Mouse (Mus musculus) thymus, adult 2 months (tissue): ENCODE results near the gene Cdkl2. TPM values are rescaled to one million over a fixed set of nuclear protein-coding genes. Genes with fewer than 3 reads are reported as not detected.

Experiments
- DNase-seq: peaks from one replicate; pipeline ENCODE4 v3.0.0; 2021
- H3K27ac ChIP-seq: fragments of 200-500 bp; 2 replicates; pipeline ENCODE4 v1.5.1; 2012; ENCODE audit warnings: low read length, control low read depth; ENCODE audit not compliant: control insufficient read depth, insufficient read depth
- H3K27me3 ChIP-seq: fragments of 200-500 bp; 2 replicates; pipeline ENCODE4 v1.6.1; 2012; ENCODE audit warnings: mild to moderate bottlenecking, low read length, moderate library complexity, mixed read lengths; ENCODE audit not compliant: control insufficient read depth, insufficient read depth
- H3K36me3 ChIP-seq: fragments of 200-500 bp; 2 replicates; pipeline ENCODE4 v1.6.1; 2012; ENCODE audit warnings: mild to moderate bottlenecking, low read length, moderate library complexity; ENCODE audit not compliant: control insufficient read depth, insufficient read depth
- H3K4me1 ChIP-seq: fragments of 200-500 bp; replicated peaks from 2 replicates; pipeline ENCODE4 v1.6.1; 2012; ENCODE audit warnings: low read length; ENCODE audit not compliant: control insufficient read depth, insufficient read depth
- H3K4me3 ChIP-seq: fragments of 200-500 bp; 2 replicates; pipeline ENCODE4 v1.5.1; 2012; ENCODE audit warnings: mild to moderate bottlenecking, low read length, control low read depth, moderate library complexity; ENCODE audit not compliant: control insufficient read depth, insufficient read depth
- CTCF ChIP-seq: fragments of 200-500 bp; IDR thresholded peaks from 2 replicates; pipeline ENCODE4 v1.5.1; 2012; ENCODE audit warnings: mild to moderate bottlenecking, control low read depth, low read length, moderate library complexity, borderline replicate concordance; ENCODE audit not compliant: control insufficient read depth, poor library complexity, insufficient read depth; ENCODE audit errors: extremely low read depth
- POLR2A ChIP-seq: fragments of 200-500 bp; IDR thresholded peaks from 2 replicates; pipeline ENCODE4 v1.6.1; 2012; ENCODE audit warnings: mild to moderate bottlenecking, low read length, control low read depth, moderate library complexity; ENCODE audit not compliant: control insufficient read depth, poor library complexity, insufficient read depth; ENCODE audit errors: extremely low read depth
- WGBS: fragments of 180-500 bp; shearing (Covaris S2); methylation state at CpG from one replicate; pipeline ENCODE4 v1.1.7; 2018; 5-methylcytosine and 5-hydroxymethylcytosine counted together
- polyA plus RNA-seq: library from polyadenylated mRNA; depleted of rRNA; stranded (reverse); fragments of >200 nt; gene quantifications from 2 replicates; pipeline ENCODE4 v1.2.3, GENCODE M21; 2012; rRNA removed

Gene Cdkl2
- polyA plus RNA-seq, 1 experiment = 1.0 TPM

DNA sequence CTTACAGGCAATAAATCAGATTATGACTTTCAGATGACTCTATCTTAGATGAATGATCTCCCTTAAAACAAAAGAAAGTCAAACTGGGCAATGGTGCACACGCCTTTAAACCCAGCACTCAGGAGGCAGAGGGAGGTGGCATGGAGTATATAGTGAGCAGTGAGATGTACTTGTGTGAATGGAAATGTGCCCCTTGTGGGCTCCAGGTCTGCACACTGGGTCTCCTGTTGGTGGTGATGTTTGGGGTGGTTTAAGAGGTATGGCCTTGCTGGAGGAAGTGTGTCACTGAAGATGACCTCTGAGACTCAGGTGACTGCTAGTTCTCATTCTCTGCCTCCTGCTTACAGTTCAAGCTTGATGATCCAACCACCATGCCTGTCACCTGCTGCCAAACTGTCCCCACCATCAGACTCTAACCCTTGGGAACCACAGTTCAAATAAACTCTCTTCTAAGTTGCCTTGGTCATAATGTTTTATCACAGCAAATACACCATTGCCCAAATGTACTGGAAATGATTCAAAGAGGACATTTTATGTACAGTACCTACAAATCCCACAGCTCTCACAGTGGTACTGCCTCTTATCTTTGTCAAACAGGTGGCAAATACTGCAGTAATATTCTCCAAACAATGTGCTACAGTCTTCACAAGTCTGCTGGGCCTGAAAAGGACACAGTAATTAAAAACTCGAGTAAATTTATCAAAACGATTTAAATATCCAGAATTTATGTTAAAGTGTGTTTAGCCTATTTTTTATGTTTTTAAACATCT is 86.5 kb downstream of the Cdkl2 start:
- Histone ChIP-seq H3K4me3 (no peak overlapping the region), H3K27me3 (no peaks in the 10 kb centered on the region), H3K4me1 (peaks cover 6% of the 10 kb centered on the region), H3K27ac (no peak overlapping the region), H3K36me3 (peaks cover 42% of the 10 kb centered on the region)
- DNase-seq = no peak
- TF ChIP-seq CTCF (no peak), POLR2A (no peak)
- 96% methylated on average over 3 of the region's 3 CpGs for WGBS

Other genes with a start within 250 kb of the Cdkl2 start
- gene Rchy1, start 80.8 kb downstream of the Cdkl2 start, polyA plus RNA-seq = 36.2 and 43.2 TPM in 2 replicates
- gene Odaph, start 56.4 kb downstream of the Cdkl2 start, polyA plus RNA-seq = not detected in 2 replicates
- gene G3bp2, start 39.8 kb upstream of the Cdkl2 start, polyA plus RNA-seq = 26.9 and 28.3 TPM in 2 replicates
- gene Uso1, start 94.1 kb upstream of the Cdkl2 start, polyA plus RNA-seq = 25.4 and 32.3 TPM in 2 replicates
- gene U90926, start 171.5 kb upstream of the Cdkl2 start, polyA plus RNA-seq = 0.45 TPM in 1 of 2 replicates, not detected in the other
- gene Ppef2, start 212.4 kb upstream of the Cdkl2 start, polyA plus RNA-seq = 1.3 and 1.7 TPM in 2 replicates
- 36.0 and 50.7 TPM in 2 replicates for gene Naaa, start 234.3 kb upstream of the Cdkl2 start, polyA plus RNA-seq